Mouse (Mus musculus) ES-E14 (cell line): ENCODE data around the gene Cygb. TPM values are rescaled to one million over a fixed set of nuclear protein-coding genes. Genes with fewer than 3 reads are reported as not detected.

Experiments used
- DNase-seq: peaks from one replicate; pipeline ENCODE4 v3.0.0-alpha.2; 2013; ENCODE audit warnings: low read depth, low spot score
- H3K27ac ChIP-seq: 2 replicates; pipeline ENCODE4 v1.5.1; 2012; ENCODE audit warnings: low read depth, mild to moderate bottlenecking, low read length, moderate library complexity, mixed read lengths; ENCODE audit not compliant: poor library complexity, insufficient read depth, severe bottlenecking
- H3K36me3 ChIP-seq: 2 replicates; pipeline ENCODE4 v1.6.1; 2012; ENCODE audit warnings: mild to moderate bottlenecking, low read length, moderate library complexity, mixed read lengths; ENCODE audit not compliant: control insufficient read depth, poor library complexity, insufficient read depth, severe bottlenecking
- H3K4me1 ChIP-seq, 2 experiments: fragments of 150-350 bp in 1 of 2; sonication (generic) in 1 of 2; 2 replicates each; pipeline ENCODE4 v1.6.1; 2012; ENCODE audit warnings: low read length in 2 of 2, mild to moderate bottlenecking in 1 of 2, mixed read lengths in 1 of 2; ENCODE audit not compliant: control insufficient read depth in 2 of 2, insufficient read depth in 2 of 2, poor library complexity in 1 of 2
- H3K4me3 ChIP-seq, 2 experiments: fragments of 150-350 bp in 1 of 2; sonication (generic) in 1 of 2; 2 replicates each; pipeline ENCODE4 v1.5.1; 2012; ENCODE audit warnings: low read length in 2 of 2, low read depth in 1 of 2, mild to moderate bottlenecking in 1 of 2, mixed read lengths in 1 of 2; ENCODE audit not compliant: insufficient read depth in 1 of 2, poor library complexity in 1 of 2, severe bottlenecking in 1 of 2
- H3K9ac ChIP-seq: 2 replicates; pipeline ENCODE4 v1.6.1; 2012; ENCODE audit warnings: low read depth, mild to moderate bottlenecking, low read length, mixed read lengths; ENCODE audit not compliant: poor library complexity, insufficient read depth, severe bottlenecking
- H3K9me3 ChIP-seq: fragments of 150-350 bp; sonication (generic); 2 replicates; pipeline ENCODE4 v1.6.1; 2012; ENCODE audit warnings: low read depth, mild to moderate bottlenecking, low read length; ENCODE audit not compliant: control insufficient read depth, insufficient read depth
- CHD2 ChIP-seq: IDR thresholded peaks from 2 replicates; pipeline ENCODE4 v1.6.1; 2014; ENCODE audit warnings: mild to moderate bottlenecking, low read depth, low read length, inconsistent platforms
- HCFC1 ChIP-seq: IDR thresholded peaks from 2 replicates; pipeline ENCODE4 v1.6.1; 2012; ENCODE audit warnings: low read length, inconsistent platforms, borderline replicate concordance; ENCODE audit not compliant: insufficient read depth
- MAFK ChIP-seq: IDR thresholded peaks from 2 replicates; pipeline ENCODE4 v1.6.1; 2014; ENCODE audit warnings: mild to moderate bottlenecking, low read depth, low read length, inconsistent platforms; ENCODE audit not compliant: insufficient read depth
- ZC3H11A ChIP-seq: IDR thresholded peaks from 2 replicates; pipeline ENCODE4 v1.6.1; 2012; ENCODE audit warnings: low read depth, mild to moderate bottlenecking, inconsistent platforms, low read length, borderline replicate concordance
- ZNF384 ChIP-seq: IDR thresholded peaks from 2 replicates; pipeline ENCODE4 v1.6.1; 2012; ENCODE audit warnings: low read depth, low read length, inconsistent platforms
- in situ Hi-C, 2 experiments: fragments of 600-800 bp; cut with MboI; formaldehyde crosslinking; loops; one replicate each; pipeline ENCODE4 v1.15.1; 2025; ENCODE audit warnings: low sequenced_read_pairs in 2 of 2, inconsistent platforms in 1 of 2; ENCODE audit not compliant: unreplicated experiment in 2 of 2
- total RNA-seq: library from RNA; depleted of rRNA; stranded (reverse); fragments of 300-350 nt; gene quantifications from 2 replicates; pipeline ENCODE4 v1.2.3, GENCODE M21; 2012

Cygb gene
- total RNA-seq, 1 experiment = 0.40 TPM

- H3K9ac ChIP-seq = no peak overlapping the region
- peaks cover 0 to 10% of the 10 kb centered on the region in 2 experiments; a peak in 1 of 4 replicates for H3K4me1 ChIP-seq
- H3K36me3 ChIP-seq = no peaks in the 10 kb centered on the region
- no peak overlapping the region for H3K4me3 ChIP-seq
- in situ Hi-C loops = no loop called here
- TF ChIP-seq HCFC1 (no peak), MAFK (no peak), ZC3H11A (no peak), CHD2 (no peak), ZNF384 (no peak)
- H3K9me3 ChIP-seq = no peaks in the 10 kb centered on the region
- DNase-seq = no peak
- no peak overlapping the region for H3K27ac ChIP-seq
These were observed 3.3 kb downstream of the Cygb start for GRCm38 (mm10) chr11:116650811-116651210.

DNA sequence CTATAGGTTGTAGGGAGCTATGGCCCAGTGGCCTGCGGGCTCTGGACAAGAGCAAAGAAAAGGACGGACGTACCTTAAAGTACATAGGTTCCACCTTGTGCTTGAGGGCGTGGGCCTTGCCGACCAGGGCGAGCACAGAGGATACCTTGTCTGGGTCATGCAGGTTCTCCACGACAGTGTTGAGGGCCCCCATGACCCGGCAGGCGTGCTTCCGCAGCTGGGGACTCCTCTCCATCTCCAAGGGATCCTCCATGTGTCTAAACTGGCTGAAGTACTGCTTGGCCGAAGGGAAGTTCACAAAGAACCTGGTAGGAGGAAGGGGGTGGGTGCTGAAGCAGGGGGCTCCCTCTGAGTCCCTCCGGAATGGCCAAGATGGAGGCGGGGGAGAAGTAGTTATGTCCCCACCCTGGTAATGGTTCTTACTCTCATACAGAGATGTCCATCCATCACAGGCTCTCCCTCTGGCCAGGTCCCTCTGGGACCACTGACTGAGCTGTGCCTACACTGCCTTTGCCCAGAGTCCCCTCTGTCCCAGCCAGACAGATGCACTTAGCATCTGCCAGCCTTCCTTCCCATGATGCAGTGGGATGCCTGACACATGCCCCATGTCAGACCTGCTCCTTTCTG lies 4.3 kb downstream of the Cygb start:
- TF ChIP-seq ZNF384 = no peak
- no peak for TF ChIP-seq CHD2
- no peak for TF ChIP-seq MAFK
- TF ChIP-seq HCFC1 = no peak
- no peak for TF ChIP-seq ZC3H11A
- no peak overlapping the region for H3K27ac ChIP-seq
- H3K4me3 ChIP-seq = no peak overlapping the region
- in situ Hi-C loops = loop anchor here (10.0 to 25.0 kb wide), 2 partner anchors 162 to 165 kb away; no protein-coding TSS in a partner anchor
- peaks cover 0 to 13% of the 10 kb centered on the region in 2 experiments; a peak in 1 of 4 replicates for H3K4me1 ChIP-seq
- no peaks in the 10 kb centered on the region for H3K9me3 ChIP-seq
- H3K9ac ChIP-seq = no peak overlapping the region
- no peaks in the 10 kb centered on the region for H3K36me3 ChIP-seq
- no peak for DNase-seq

DNA sequence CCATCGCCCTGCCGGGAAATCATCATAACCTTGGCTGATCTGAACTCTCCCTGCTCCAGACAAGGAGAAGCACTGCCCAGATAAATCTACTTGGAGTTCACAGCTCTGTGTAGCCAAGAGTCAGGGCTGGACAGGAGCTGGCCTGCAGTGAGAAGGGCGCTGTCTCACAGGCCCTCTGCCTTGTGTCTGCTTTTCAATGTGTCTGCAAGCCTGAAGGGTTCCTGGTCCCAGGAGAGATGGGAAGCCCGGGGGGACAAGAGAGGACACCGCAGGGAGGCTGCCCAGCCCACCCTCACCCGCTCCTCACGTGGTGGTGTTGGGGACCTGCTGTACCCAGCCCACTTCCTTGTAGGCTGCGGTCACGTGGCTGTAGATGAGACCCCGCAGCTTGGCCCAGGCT lies 5.1 kb downstream of the Cygb start:
- DNase-seq = no peak

DNA sequence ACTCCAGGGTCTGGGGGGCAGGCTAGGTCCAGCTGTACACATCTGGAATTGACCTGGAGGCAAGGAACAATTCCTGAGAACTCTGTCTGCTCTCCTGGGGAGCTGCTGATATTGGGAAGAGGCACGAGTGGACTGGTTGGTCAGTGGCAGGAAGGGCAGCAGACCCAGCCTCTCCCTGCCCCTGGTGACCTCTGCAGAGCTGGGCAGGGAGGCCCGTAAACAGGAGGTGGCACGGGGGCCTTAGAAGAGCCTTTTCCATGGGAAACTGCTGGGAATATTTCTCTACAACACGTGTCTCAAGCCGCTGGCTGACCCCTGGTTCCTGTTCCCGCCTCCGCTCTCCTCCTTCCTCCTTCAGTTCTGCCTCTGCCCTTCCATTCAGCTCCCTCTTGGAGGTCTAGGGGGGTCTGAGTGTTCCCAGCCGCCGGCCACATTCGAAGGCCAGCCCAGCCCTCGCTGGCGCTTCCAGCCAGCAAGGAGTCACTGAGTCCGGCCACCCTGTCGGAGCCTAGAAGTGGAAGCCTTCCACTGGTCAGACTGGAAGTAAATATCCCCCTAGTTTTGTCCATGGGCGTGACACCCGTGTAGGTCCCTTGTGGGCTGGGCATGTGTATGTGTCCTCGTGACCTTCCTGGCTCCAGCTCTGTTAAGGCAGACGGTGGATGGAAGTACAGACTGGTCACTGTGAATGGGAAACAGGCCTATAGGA lies 5.7 kb downstream of the Cygb start:
- Histone ChIP-seq H3K4me1 (peaks cover 0 to 13% of the 10 kb centered on the region in 2 experiments; a peak in 1 of 4 replicates), H3K36me3 (no peaks in the 10 kb centered on the region), H3K9ac (no peak overlapping the region), H3K9me3 (no peaks in the 10 kb centered on the region), H3K27ac (no peak overlapping the region), H3K4me3 (no peak overlapping the region)
- in situ Hi-C loops = loop anchor here (10.0 to 25.0 kb wide), 2 partner anchors 164 to 166 kb away; no protein-coding TSS in a partner anchor
- no peak for DNase-seq
- TF ChIP-seq CHD2 (no peak), MAFK (no peak), ZC3H11A (no peak), ZNF384 (no peak), HCFC1 (no peak)

More for the DNA sequence above, 5.1 kb downstream of the Cygb start:
- H3K9ac ChIP-seq = no peak overlapping the region
- no peaks in the 10 kb centered on the region for H3K9me3 ChIP-seq
- H3K27ac ChIP-seq = no peak overlapping the region
- TF ChIP-seq CHD2 (no peak), ZC3H11A (no peak), MAFK (no peak)
- in situ Hi-C loops = loop anchor here (10.0 to 25.0 kb wide), 2 partner anchors 163 to 166 kb away; no protein-coding TSS in a partner anchor
- no peaks in the 10 kb centered on the region for H3K36me3 ChIP-seq
- peaks cover 0 to 9% of the 10 kb centered on the region in 2 experiments; a peak in 1 of 4 replicates for H3K4me1 ChIP-seq
- no peak overlapping the region for H3K4me3 ChIP-seq
